Mouse (Mus musculus) lung, postnatal 10 days (tissue): ENCODE measurements around the gene Chfr.

Experiments used
- DNase-seq: peaks from one replicate; pipeline ENCODE4 v3.0.0; 2021

Chfr gene

GRCm38 (mm10) chr5:110135293-110136086, at the start of gene Chfr:
Chfr (plus strand) TSS chr5:110135842.
- DNase-seq = peak; percentile 99

GRCm38 (mm10) chr5:110086161-110086866, 49.3 kb upstream of the Chfr start:
- no peak for DNase-seq

- no peak for DNase-seq
Measured at GRCm38 (mm10) chr5:110091546-110091945, 44.1 kb upstream of the Chfr start.

- DNase-seq = peak; percentile 93
Measured at GRCm38 (mm10) chr5:110094030-110094846, 41.4 kb upstream of the Chfr start, which contains the start of gene Gm35315. Gm35315 (minus strand) TSS chr5:110094420.

- DNase-seq = no peak
Measured at GRCm38 (mm10) chr5:110094847-110095213, 40.8 kb upstream of the Chfr start.

- DNase-seq = peak; percentile 13
Measured at GRCm38 (mm10) chr5:110098991-110099477, 36.6 kb upstream of the Chfr start.

GRCm38 (mm10) chr5:110099656-110100580, 35.7 kb upstream of the Chfr start, which contains the start of gene Plcxd1:
Plcxd1 (plus strand) TSS chr5:110099969.
- DNase-seq = peak; percentile 23

GRCm38 (mm10) chr5:110100921-110101631, 34.6 kb upstream of the Chfr start:
- peak; percentile 28 for DNase-seq

GRCm38 (mm10) chr5:110101716-110102347, 33.8 kb upstream of the Chfr start:
- peak; percentile 57 for DNase-seq

- DNase-seq = no peak
Measured at GRCm38 (mm10) chr5:110102429-110102828, 33.2 kb upstream of the Chfr start.

GRCm38 (mm10) chr5:110102853-110103625, 32.6 kb upstream of the Chfr start:
- DNase-seq = no peak

- no peak for DNase-seq
Measured at GRCm38 (mm10) chr5:110103901-110104615, 31.6 kb upstream of the Chfr start.

- peak; percentile 4 for DNase-seq
Measured at GRCm38 (mm10) chr5:110104616-110105380, 30.8 kb upstream of the Chfr start.

- peak; percentile 7 for DNase-seq
Measured at GRCm38 (mm10) chr5:110106140-110106871, 29.3 kb upstream of the Chfr start.

GRCm38 (mm10) chr5:110106901-110107564, 28.6 kb upstream of the Chfr start:
- no peak for DNase-seq

- DNase-seq = peak; percentile 96
Measured at GRCm38 (mm10) chr5:110107581-110108304, 27.9 kb upstream of the Chfr start, which contains the start of gene Gtpbp6. Gtpbp6 (minus strand) TSS chr5:110108197.
